Mouse (Mus musculus) neural tube, postnatal 0 days (tissue): ENCODE measurements around the gene Olfr1354. TPM values are rescaled to one million over a fixed set of nuclear protein-coding genes. Genes with fewer than 3 reads are reported as not detected.

Experiments used
- polyA plus RNA-seq: library from polyadenylated mRNA; unstranded; fragments of >200 nt; fragmentation: Nextera tagmentation; extraction: Ambion mirVana; gene quantifications from 2 replicates; pipeline ENCODE4 v1.2.1, GENCODE M21; 2015

The Olfr1354 gene
- polyA plus RNA-seq: not detected in 2 replicates

DNA sequence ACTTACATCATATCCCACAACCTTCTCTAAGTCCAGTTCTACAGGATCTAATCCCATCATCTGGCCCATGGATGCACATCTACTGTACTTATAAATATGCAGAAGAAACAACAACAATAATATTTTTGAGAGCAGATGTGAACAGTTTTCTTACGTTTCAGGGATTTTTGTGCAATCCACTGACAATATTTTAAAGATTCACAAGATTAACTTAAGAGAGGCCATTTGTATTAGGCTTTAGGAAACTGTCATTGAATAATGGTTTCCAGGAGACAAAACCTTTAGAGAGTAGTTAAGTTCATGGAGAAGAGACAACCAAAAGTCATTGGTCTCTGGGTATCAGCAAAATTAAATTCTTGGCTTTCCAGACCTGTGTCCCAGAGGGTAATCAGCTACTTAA, at the start of gene Olfr1354:
TSS of gene Olfr1354 (plus strand) at position 301 of the 400 bp plus-strand sequence.

DNA sequence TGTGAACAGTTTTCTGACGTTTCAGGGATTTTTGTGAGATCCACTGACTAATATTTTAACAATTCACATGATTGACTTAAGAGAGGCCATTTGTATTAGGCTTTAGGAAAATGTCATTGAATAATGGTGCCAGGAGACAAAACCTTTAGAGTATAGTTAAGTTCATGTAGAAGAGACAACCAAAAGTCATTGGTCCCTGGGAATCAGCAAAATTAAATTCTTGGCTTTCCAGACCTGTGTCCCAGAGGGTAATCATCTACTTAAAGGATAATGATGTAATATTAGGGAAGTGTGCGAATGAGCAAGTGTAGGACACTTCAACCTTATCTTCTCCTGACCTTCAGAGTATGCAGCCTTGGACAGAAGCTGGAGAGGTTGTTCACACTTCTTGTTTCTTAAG, 37.7 kb upstream of the Olfr1354 start, which contains the start of gene Olfr1355:
TSS of gene Olfr1355 (plus strand) at position 301 of the 400 bp plus-strand sequence.

DNA sequence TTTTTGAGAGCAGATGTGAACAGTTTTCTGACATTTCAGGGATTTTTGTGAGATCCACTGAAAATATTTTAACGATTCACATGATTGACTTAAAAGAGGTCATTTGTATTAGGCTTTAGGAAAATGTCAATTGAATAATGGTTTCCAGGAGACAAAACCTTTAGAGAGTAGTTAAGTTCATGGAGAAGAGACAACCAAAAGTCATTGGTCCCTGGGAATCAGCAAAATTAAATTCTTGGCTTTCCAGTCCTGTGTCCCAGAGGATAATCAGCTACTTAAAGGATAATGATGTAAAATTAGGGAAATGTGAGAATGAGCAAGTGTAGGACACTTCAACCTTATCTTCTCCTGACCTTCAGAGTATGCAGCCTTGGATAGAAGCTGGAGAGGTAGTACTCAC, 37.4 kb downstream of the Olfr1354 start, which contains the start of gene Olfr8:
TSS of gene Olfr8 (plus strand) at position 301 of the 400 bp plus-strand sequence.

DNA sequence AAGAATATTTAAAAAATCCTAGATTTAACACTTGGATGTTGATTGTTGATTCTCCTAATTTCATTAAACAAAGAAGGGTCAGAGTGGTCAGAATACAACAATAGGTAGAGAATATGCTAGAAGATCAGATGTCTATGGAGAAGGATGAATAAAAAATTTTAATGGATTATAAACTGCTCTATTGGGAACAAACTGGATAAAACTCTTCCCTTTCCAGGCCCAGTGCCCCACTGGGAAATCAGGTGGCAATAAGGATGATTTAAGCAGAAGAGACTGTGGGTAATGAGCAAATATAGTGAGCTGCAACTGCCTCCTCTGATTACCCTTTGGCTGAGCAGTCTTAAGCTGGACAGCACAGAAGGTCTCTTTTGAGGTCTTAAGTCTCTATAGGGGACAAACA, 50.0 kb downstream of the Olfr1354 start, which contains the start of gene Olfr1353:
TSS of gene Olfr1353 (plus strand) at position 301 of the 400 bp plus-strand sequence.

Other genes starting within 250 kb of the Olfr1354 start
- not detected in 2 replicates for gene Casp14, start 194.9 kb upstream of the Olfr1354 start, polyA plus RNA-seq
- gene Ccdc105, start 160.1 kb upstream of the Olfr1354 start, polyA plus RNA-seq: 0.39 and 0.41 TPM in 2 replicates
- 43.3 and 52.0 TPM in 2 replicates for gene Slc1a6, start 132.7 kb upstream of the Olfr1354 start, polyA plus RNA-seq
- not detected in 2 replicates for gene Olfr1356, start 61.0 kb upstream of the Olfr1354 start, polyA plus RNA-seq
- not detected in 2 replicates for gene Olfr1355, start 37.6 kb upstream of the Olfr1354 start, polyA plus RNA-seq
- gene Olfr8, start 37.5 kb downstream of the Olfr1354 start, polyA plus RNA-seq: not detected in 2 replicates
- not detected in 2 replicates for gene Olfr1353, start 50.1 kb downstream of the Olfr1354 start, polyA plus RNA-seq
- gene Olfr1352, start 67.9 kb downstream of the Olfr1354 start, polyA plus RNA-seq: not detected in 2 replicates
- not detected in 2 replicates for gene Olfr1351, start 99.3 kb downstream of the Olfr1354 start, polyA plus RNA-seq
- 0.21 and 0.47 TPM in 2 replicates for gene Olfr57, start 115.6 kb downstream of the Olfr1354 start, polyA plus RNA-seq
- gene 2610008E11Rik, start 184.4 kb downstream of the Olfr1354 start, polyA plus RNA-seq: 26.0 and 28.5 TPM in 2 replicates
- not detected in 2 replicates for gene Vmn2r80, start 235.6 kb downstream of the Olfr1354 start, polyA plus RNA-seq